Mouse (Mus musculus) fat pad, adult 2 months (tissue): ENCODE data around the gene Tcf7l2.

Experiments
- DNase-seq: peaks from one replicate; pipeline ENCODE4 v3.0.0-alpha.2; 2011; ENCODE audit warnings: low read depth, low spot score; ENCODE audit errors: extremely low read depth

The Tcf7l2 gene

GRCm38 (mm10) chr19:55741439-55741928 lies at the start of gene Tcf7l2:
Gene Tcf7l2 (plus strand): TSS chr19:55741820.
- DNase-seq: no peak

- no peak for DNase-seq
These were observed 47.0 kb upstream of the Tcf7l2 start for GRCm38 (mm10) chr19:55694651-55695050.

- DNase-seq: no peak
These were observed 46.2 kb upstream of the Tcf7l2 start for GRCm38 (mm10) chr19:55695418-55695817.

GRCm38 (mm10) chr19:55698892-55699291 lies 42.7 kb upstream of the Tcf7l2 start:
- no peak for DNase-seq

- no peak for DNase-seq
These were observed 41.4 kb upstream of the Tcf7l2 start for GRCm38 (mm10) chr19:55700214-55700568.

GRCm38 (mm10) chr19:55700569-55701282 lies 40.9 kb upstream of the Tcf7l2 start:
- DNase-seq: no peak

GRCm38 (mm10) chr19:55701283-55701633 lies 40.4 kb upstream of the Tcf7l2 start:
- DNase-seq: no peak

GRCm38 (mm10) chr19:55702081-55702480 lies 39.5 kb upstream of the Tcf7l2 start:
- DNase-seq: no peak

- no peak for DNase-seq
These were observed 38.9 kb upstream of the Tcf7l2 start for GRCm38 (mm10) chr19:55702716-55703115.

GRCm38 (mm10) chr19:55704071-55704470 lies 37.5 kb upstream of the Tcf7l2 start:
- no peak for DNase-seq

- no peak for DNase-seq
These were observed 35.3 kb upstream of the Tcf7l2 start for GRCm38 (mm10) chr19:55706300-55706699.

GRCm38 (mm10) chr19:55706806-55707205 lies 34.8 kb upstream of the Tcf7l2 start:
- DNase-seq: no peak

- DNase-seq: no peak
These were observed 33.5 kb upstream of the Tcf7l2 start for GRCm38 (mm10) chr19:55708031-55708554.

- peak; percentile 92 for DNase-seq
These were observed 30.8 kb upstream of the Tcf7l2 start for GRCm38 (mm10) chr19:55710841-55711240.

GRCm38 (mm10) chr19:55711701-55712100 lies 29.9 kb upstream of the Tcf7l2 start:
- DNase-seq: no peak

GRCm38 (mm10) chr19:55712678-55713077 lies 28.9 kb upstream of the Tcf7l2 start:
- DNase-seq: no peak

GRCm38 (mm10) chr19:55714015-55714414 lies 27.6 kb upstream of the Tcf7l2 start:
- peak; percentile 62 for DNase-seq

GRCm38 (mm10) chr19:55714665-55715064 lies 27.0 kb upstream of the Tcf7l2 start:
- DNase-seq: no peak

GRCm38 (mm10) chr19:55719083-55719482 lies 22.5 kb upstream of the Tcf7l2 start:
- no peak for DNase-seq

GRCm38 (mm10) chr19:55719524-55720408 lies 21.9 kb upstream of the Tcf7l2 start:
- DNase-seq: no peak

GRCm38 (mm10) chr19:55720409-55721092 lies 21.1 kb upstream of the Tcf7l2 start:
- DNase-seq: no peak
